Mouse (Mus musculus): ENCODE results near the gene Scgb1a1. TPM values are rescaled to one million over a fixed set of nuclear protein-coding genes. Genes with fewer than 3 reads are reported as not detected.

Scgb1a1 gene
- polyA plus RNA-seq, 1 experiment from 2014 or later: not detected

GRCm38 (mm10) chr19:9073776-9074411 is 13.9 kb downstream of the Scgb1a1 start:
- no peak overlapping the region for H3K27ac ChIP-seq
- peaks cover 5% of the 10 kb centered on the region; the same call in 1 of the 2 replicates for H3K4me1 ChIP-seq
- WGBS: 79% methylated on average over 12 of the region's 12 CpGs
- no peak overlapping the region for H3K4me3 ChIP-seq
- no peak for ATAC-seq (ENCODE audit: low FRiP score, low read depth)
- H3K36me3 ChIP-seq: no peaks in the 10 kb centered on the region
- H3K27me3 ChIP-seq (replicated peaks): no peaks in the 10 kb centered on the region
- no peak overlapping the region for H3K9ac ChIP-seq
- no peaks in the 10 kb centered on the region for H3K9me3 ChIP-seq
- no peak overlapping the region for H3K4me2 ChIP-seq (replicated peaks)

- H3K36me3 ChIP-seq: no peaks in the 10 kb centered on the region
- ATAC-seq (ENCODE audit: low FRiP score, low read depth): no peak
- peaks cover 5% of the 10 kb centered on the region; the same call in 1 of the 2 replicates for H3K4me1 ChIP-seq
- no peaks in the 10 kb centered on the region for H3K27me3 ChIP-seq (replicated peaks)
- WGBS: 80% methylated on average over 2 of the region's 2 CpGs
- no peak overlapping the region for H3K9ac ChIP-seq
- no peak overlapping the region for H3K4me3 ChIP-seq
- H3K9me3 ChIP-seq: no peaks in the 10 kb centered on the region
- H3K4me2 ChIP-seq (replicated peaks): no peak overlapping the region
- H3K27ac ChIP-seq: no peak overlapping the region
Measured at GRCm38 (mm10) chr19:9072157-9072530, 15.6 kb downstream of the Scgb1a1 start.

GRCm38 (mm10) chr19:9071456-9072156 is 16.2 kb downstream of the Scgb1a1 start:
- Histone ChIP-seq H3K27ac (no peak overlapping the region), H3K4me2 (replicated peaks) (no peak overlapping the region), H3K9ac (no peak overlapping the region), H3K4me3 (no peak overlapping the region), H3K9me3 (no peaks in the 10 kb centered on the region), H3K36me3 (no peaks in the 10 kb centered on the region), H3K4me1 (peaks cover 5% of the 10 kb centered on the region; the same call in 1 of the 2 replicates), H3K27me3 (replicated peaks) (no peaks in the 10 kb centered on the region)
- 48% methylated on average over 7 of the region's 7 CpGs for WGBS
- ATAC-seq (ENCODE audit: low FRiP score, low read depth): 0 out of 2 replicates have a peak, but pooled peaks have one; percentile 41

GRCm38 (mm10) chr19:9070316-9070715 is 17.4 kb downstream of the Scgb1a1 start:
- no peak overlapping the region for H3K27ac ChIP-seq
- H3K9me3 ChIP-seq: no peaks in the 10 kb centered on the region
- H3K27me3 ChIP-seq (replicated peaks): no peaks in the 10 kb centered on the region
- no peaks in the 10 kb centered on the region for H3K36me3 ChIP-seq
- ATAC-seq (ENCODE audit: low FRiP score, low read depth): no peak
- no peak overlapping the region for H3K9ac ChIP-seq
- H3K4me2 ChIP-seq (replicated peaks): no peak overlapping the region
- peaks cover 15% of the 10 kb centered on the region for H3K4me1 ChIP-seq
- 74% methylated on average over 2 of the region's 2 CpGs for WGBS
- H3K4me3 ChIP-seq: no peak overlapping the region

GRCm38 (mm10) chr19:9069687-9070307 is 18.0 kb downstream of the Scgb1a1 start:
- Histone ChIP-seq H3K4me2 (replicated peaks) (no peak overlapping the region), H3K36me3 (no peaks in the 10 kb centered on the region), H3K27ac (no peak overlapping the region), H3K4me1 (peaks cover 15% of the 10 kb centered on the region), H3K4me3 (no peak overlapping the region), H3K27me3 (replicated peaks) (no peaks in the 10 kb centered on the region), H3K9me3 (no peaks in the 10 kb centered on the region), H3K9ac (no peak overlapping the region)
- 75% methylated on average over 8 of the region's 8 CpGs for WGBS
- ATAC-seq (ENCODE audit: low FRiP score, low read depth): no peak

GRCm38 (mm10) chr19:9067292-9067691 is 20.5 kb downstream of the Scgb1a1 start:
- Histone ChIP-seq H3K9ac (no peak overlapping the region), H3K27ac (no peak overlapping the region), H3K4me2 (replicated peaks) (no peak overlapping the region), H3K4me1 (peaks cover 15% of the 10 kb centered on the region), H3K9me3 (no peaks in the 10 kb centered on the region), H3K36me3 (no peaks in the 10 kb centered on the region), H3K4me3 (no peak overlapping the region), H3K27me3 (replicated peaks) (no peaks in the 10 kb centered on the region)
- WGBS: 78% methylated on average over 5 of the region's 5 CpGs
- no peak for ATAC-seq (ENCODE audit: low FRiP score, low read depth)

GRCm38 (mm10) chr19:9065621-9066561 is 21.9 kb downstream of the Scgb1a1 start:
- WGBS: 55% methylated on average over 9 of the region's 9 CpGs
- no peak overlapping the region for H3K27ac ChIP-seq
- ATAC-seq (ENCODE audit: low FRiP score, low read depth): peak; percentile 88
- no peaks in the 10 kb centered on the region for H3K36me3 ChIP-seq
- H3K4me1 ChIP-seq: peaks cover 9% of the 10 kb centered on the region
- H3K9me3 ChIP-seq: no peaks in the 10 kb centered on the region
- no peak overlapping the region for H3K4me2 ChIP-seq (replicated peaks)
- no peaks in the 10 kb centered on the region for H3K27me3 ChIP-seq (replicated peaks)
- H3K9ac ChIP-seq: no peak overlapping the region
- H3K4me3 ChIP-seq: no peak overlapping the region

- Histone ChIP-seq H3K4me1 (peaks cover 9% of the 10 kb centered on the region), H3K36me3 (no peaks in the 10 kb centered on the region), H3K27ac (no peak overlapping the region), H3K27me3 (replicated peaks) (no peaks in the 10 kb centered on the region), H3K9me3 (no peaks in the 10 kb centered on the region), H3K4me3 (no peak overlapping the region), H3K9ac (no peak overlapping the region), H3K4me2 (replicated peaks) (no peak overlapping the region)
- WGBS: 86% methylated on average over 3 of the region's 3 CpGs
- no peak for ATAC-seq (ENCODE audit: low FRiP score, low read depth)
Measured at GRCm38 (mm10) chr19:9063831-9064230, 23.9 kb downstream of the Scgb1a1 start.

- Histone ChIP-seq H3K9ac (no peak overlapping the region), H3K4me2 (replicated peaks) (no peak overlapping the region), H3K4me1 (peaks cover 9% of the 10 kb centered on the region), H3K4me3 (no peak overlapping the region), H3K27me3 (replicated peaks) (no peaks in the 10 kb centered on the region), H3K36me3 (no peaks in the 10 kb centered on the region), H3K27ac (no peak overlapping the region), H3K9me3 (no peaks in the 10 kb centered on the region)
- 91% methylated on average over 2 of the region's 2 CpGs for WGBS
- no peak for ATAC-seq (ENCODE audit: low FRiP score, low read depth)
Measured at GRCm38 (mm10) chr19:9062822-9063221, 24.9 kb downstream of the Scgb1a1 start.

- H3K9ac ChIP-seq: no peak overlapping the region
- H3K27ac ChIP-seq: no peak overlapping the region
- H3K27me3 ChIP-seq (replicated peaks): no peaks in the 10 kb centered on the region
- H3K36me3 ChIP-seq: no peaks in the 10 kb centered on the region
- no peak overlapping the region for H3K4me3 ChIP-seq
- 91% methylated on average over 8 of the region's 8 CpGs for WGBS
- peaks cover 8% of the 10 kb centered on the region for H3K4me1 ChIP-seq
- no peak for ATAC-seq (ENCODE audit: low FRiP score, low read depth)
- no peaks in the 10 kb centered on the region for H3K9me3 ChIP-seq
- H3K4me2 ChIP-seq (replicated peaks): no peak overlapping the region
Measured at GRCm38 (mm10) chr19:9061221-9061893, 26.4 kb downstream of the Scgb1a1 start.

GRCm38 (mm10) chr19:9060103-9060502 is 27.7 kb downstream of the Scgb1a1 start:
- no peak for ATAC-seq (ENCODE audit: low FRiP score, low read depth)
- no peaks in the 10 kb centered on the region for H3K4me1 ChIP-seq
- H3K27me3 ChIP-seq (replicated peaks): no peaks in the 10 kb centered on the region
- H3K9me3 ChIP-seq: no peaks in the 10 kb centered on the region
- H3K4me2 ChIP-seq (replicated peaks): no peak overlapping the region
- 68% methylated on average over 4 of the region's 4 CpGs for WGBS
- no peak overlapping the region for H3K27ac ChIP-seq
- H3K4me3 ChIP-seq: no peak overlapping the region
- H3K9ac ChIP-seq: no peak overlapping the region
- H3K36me3 ChIP-seq: no peaks in the 10 kb centered on the region
